Comparison of ENCODE assay signal across 9 mouse cellular contexts in the genomic region with DNA sequence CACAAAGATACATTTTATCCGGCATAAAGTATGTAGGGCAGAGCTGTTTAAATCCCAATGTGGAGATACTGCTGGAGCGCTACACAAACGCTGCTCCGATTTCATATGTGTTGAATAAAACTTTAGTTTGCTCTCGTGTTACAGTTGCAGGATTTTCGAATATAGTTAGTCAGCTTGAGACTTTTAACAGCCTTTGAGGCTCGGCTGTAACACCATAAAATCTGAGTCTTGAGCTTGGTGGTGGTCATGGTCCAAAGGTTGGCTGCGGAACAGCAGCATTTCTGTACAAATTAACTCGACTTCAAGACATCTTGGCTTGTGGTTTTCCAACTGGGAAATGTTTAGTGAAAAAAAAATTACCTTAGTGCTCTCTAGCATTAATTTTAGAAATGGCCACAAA. TPM values are rescaled to one million over a fixed set of nuclear protein-coding genes. Genes with fewer than 3 reads are reported as not detected.
DNase-seq lines count a peak whose midpoint lies in the region; ATAC-seq and TF ChIP-seq lines count a peak whose summit lies in the region.
"Had no signal": no experiment of that assay in that cellular context is flagged by ENCODE, and none has a peak within 500 bp of the region (broad histone marks: within the 10 kb centered on the region; RNA-seq: fewer than 3 reads in every experiment).

No protein-coding gene starts in this region.

- intact Hi-C loops in gastrocnemius, postnatal 36 days (cut with DNase I) = no loop called here

- TF ChIP-seq CTCF in Patski (IDR thresholded peaks at IDR 0.05) = no peak

- H3K9me3 ChIP-seq in hindbrain, embryonic 13.5 days = no peaks in the 10 kb centered on the region
- no peaks in the 10 kb centered on the region for H3K9me3 ChIP-seq in liver, embryonic 11.5 days (ENCODE audit: control insufficient read depth, low read length)

- CTCF ChIA-PET in Patski (lab: Charles Lee) = interaction anchor here (1.0 to 1.1 kb wide), 2 partner anchors 44 to 74 kb away, joined by 3 to 5 read pairs; no protein-coding TSS in a partner anchor

- peak; percentile 23 for DNase-seq in 3134 (ENCODE audit: extremely low read depth, insufficient read length, low spot score)
- DNase-seq in Patski (ENCODE audit: low read depth, low spot score) = no peak
- DNase-seq in liver, embryonic 11.5 days (ENCODE audit: low spot score) = peak; percentile 27
- DNase-seq in adipocyte (ENCODE audit: low spot score) = no peak
- DNase-seq in gastrocnemius, postnatal 36 days = no peak
- no peak for DNase-seq in right cerebral cortex, postnatal 14 days
- no peak for DNase-seq in frontal cortex, postnatal 10 days (ENCODE audit: low spot score in 2 of 2)
- DNase-seq: adrenal gland, postnatal 36 days had no signal

- in situ Hi-C loops in Patski (cut with MboI; ENCODE audit: low pct_unique_long_range_greater_than_20kb) = no loop called here

- H3K4me3 ChIP-seq in hindbrain, embryonic 13.5 days = peak overlapping the region; percentile 75
- H3K4me3 ChIP-seq in liver, embryonic 11.5 days (ENCODE audit: low read depth, low read length) = peak overlapping the region; percentile 30

- peak; percentile 10 for ATAC-seq in Patski
- ATAC-seq in hindbrain, embryonic 13.5 days (ENCODE audit: low FRiP score) = no peak
- ATAC-seq in liver, embryonic 11.5 days (replicated peaks; ENCODE audit: low FRiP score) = no peak

- H3K4me2 ChIP-seq in hindbrain, embryonic 13.5 days = peak overlapping the region; percentile 72
- peak overlapping the region; percentile 76 for H3K4me2 ChIP-seq in liver, embryonic 11.5 days

- no peak overlapping the region for H3K9ac ChIP-seq in hindbrain, embryonic 13.5 days
- no peak overlapping the region for H3K9ac ChIP-seq in liver, embryonic 11.5 days (ENCODE audit: low read depth, low read length)

- H3K4me1 ChIP-seq in hindbrain, embryonic 13.5 days (replicated peaks) = 0 out of 2 replicates have a peak, but pooled peaks cover 9% of the 10 kb centered on the region
- H3K4me1 ChIP-seq in liver, embryonic 11.5 days (replicated peaks; ENCODE audit: control insufficient read depth, insufficient read depth, low read length) = peaks cover 4% of the 10 kb centered on the region; the same call in 1 of the 2 replicates

- 53% methylated on average over 9 of the region's 9 CpGs for WGBS in hindbrain, embryonic 13.5 days
- WGBS in liver, embryonic 11.5 days = 52% methylated on average over 9 of the region's 9 CpGs

- POLR2A ChIA-PET in Patski (lab: Charles Lee) = interaction anchor here (0.8 to 1.5 kb wide), 3 partner anchors 19 to 80 kb away, joined by 3 to 4 read pairs (median 3); no protein-coding TSS in a partner anchor

- no peak overlapping the region for H3K27ac ChIP-seq in hindbrain, embryonic 13.5 days
- no peak overlapping the region for H3K27ac ChIP-seq in liver, embryonic 11.5 days (ENCODE audit: low read depth, low read length)

- H3K27me3 ChIP-seq in Patski = no peaks in the 10 kb centered on the region
- no peaks in the 10 kb centered on the region for H3K27me3 ChIP-seq in hindbrain, embryonic 13.5 days
- no peaks in the 10 kb centered on the region for H3K27me3 ChIP-seq in liver, embryonic 11.5 days (replicated peaks; ENCODE audit: control insufficient read depth, insufficient read depth, low read length)

- no peaks in the 10 kb centered on the region for H3K36me3 ChIP-seq in hindbrain, embryonic 13.5 days
- no peaks in the 10 kb centered on the region for H3K36me3 ChIP-seq in liver, embryonic 11.5 days (ENCODE audit: control insufficient read depth, insufficient read depth, low read length)

RNA-seq across cellular contexts. Expression of gene Myo6, which starts 0.9 kb away (rescaled TPM):
- polyA plus RNA-seq in Patski (2021) = 108 TPM
- 19.1 and 19.7 TPM in 2 replicates for polyA plus RNA-seq in hindbrain, embryonic 13.5 days (2015; fragmentation: Nextera tagmentation; extraction: Ambion mirVana)
- 7.5 and 8.2 TPM in 2 replicates for polyA plus RNA-seq in liver, embryonic 11.5 days (2014; fragmentation: Nextera tagmentation; extraction: Ambion mirVana)
- total RNA-seq in gastrocnemius, postnatal 36 days (2021) = 1 to 10 TPM; 6.4 to 8.3 TPM

Comparison
In these comparisons a context has a peak if more than half of its experiments do, and no peak if none do; other contexts are left out.
1. DNase-seq: peak in 3134 (single experiment) and liver, embryonic 11.5 days (single experiment); none in Patski (single experiment), adipocyte (single experiment), gastrocnemius, postnatal 36 days (0 of 2), right cerebral cortex, postnatal 14 days (single experiment) and frontal cortex, postnatal 10 days (0 of 2).